Mouse (Mus musculus): ENCODE results near the gene Snx11. TPM values are rescaled to one million over a fixed set of nuclear protein-coding genes. Genes with fewer than 3 reads are reported as not detected.
"Not testable (repeated sequence)": the region's sequence is repeated elsewhere in the genome, so short reads cannot be mapped to it uniquely, and the experiment has no call there.

Snx11 gene
- polyA plus RNA-seq, 1 experiment from 2014 or later = 8.6 TPM

DNA sequence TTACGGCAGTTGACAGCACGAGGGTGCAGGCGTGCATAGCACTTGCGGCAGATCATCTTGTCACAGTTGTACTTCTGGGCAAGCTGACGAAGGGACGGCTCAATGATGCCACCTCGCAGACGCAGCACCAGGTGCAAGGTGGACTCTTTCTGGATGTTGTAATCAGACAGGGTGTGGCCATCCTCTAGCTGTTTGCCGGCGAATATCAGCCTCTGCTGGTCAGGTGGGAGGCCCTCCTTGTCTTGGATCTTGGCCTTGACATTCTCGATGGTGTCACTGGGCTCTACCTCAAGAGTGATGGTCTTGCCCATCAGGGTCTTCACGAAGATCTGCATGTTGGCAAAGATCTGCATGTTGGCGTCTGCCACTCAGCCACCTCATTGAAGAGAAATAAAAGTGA is 18.1 kb upstream of the Snx11 start:
- no peak for ATAC-seq (ENCODE audit: insufficient read depth)
- WGBS (ENCODE audit: insufficient replicate concordance) = 76% methylated on average over 13 of the region's 13 CpGs
- no peaks in the 10 kb centered on the region for H3K27me3 ChIP-seq
- peaks cover 53% of the 10 kb centered on the region for H3K36me3 ChIP-seq (replicated peaks)
- H3K27ac ChIP-seq (replicated peaks) = no peak overlapping the region
- no peak overlapping the region for H3K4me3 ChIP-seq (replicated peaks)
- no peak overlapping the region for H3K4me2 ChIP-seq
- peaks cover 28% of the 10 kb centered on the region for H3K4me1 ChIP-seq (replicated peaks)
- H3K9me3 ChIP-seq (replicated peaks) = no peaks in the 10 kb centered on the region
- no peak overlapping the region for H3K9ac ChIP-seq

DNA sequence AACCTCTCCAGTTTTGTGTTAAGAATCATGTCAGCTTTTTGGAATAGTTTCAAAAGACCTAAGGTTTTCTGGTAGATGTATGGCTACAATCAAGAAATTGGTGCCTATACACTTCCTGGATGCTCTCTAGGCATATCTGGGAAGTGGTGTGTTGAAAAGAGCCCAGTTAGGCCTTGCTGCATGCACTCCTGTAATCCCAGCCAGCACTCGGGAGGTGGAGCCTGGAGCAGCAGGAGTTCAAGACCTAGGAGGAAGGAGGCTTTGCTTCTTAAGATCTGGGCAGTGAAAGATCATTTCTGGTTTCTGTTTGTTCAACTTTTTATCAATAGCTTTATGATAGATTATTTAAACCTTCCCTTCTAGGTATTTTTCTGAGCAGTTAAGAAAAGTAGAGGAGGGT is 13.3 kb upstream of the Snx11 start:
- H3K4me1 ChIP-seq (replicated peaks) = peaks cover 41% of the 10 kb centered on the region

DNA sequence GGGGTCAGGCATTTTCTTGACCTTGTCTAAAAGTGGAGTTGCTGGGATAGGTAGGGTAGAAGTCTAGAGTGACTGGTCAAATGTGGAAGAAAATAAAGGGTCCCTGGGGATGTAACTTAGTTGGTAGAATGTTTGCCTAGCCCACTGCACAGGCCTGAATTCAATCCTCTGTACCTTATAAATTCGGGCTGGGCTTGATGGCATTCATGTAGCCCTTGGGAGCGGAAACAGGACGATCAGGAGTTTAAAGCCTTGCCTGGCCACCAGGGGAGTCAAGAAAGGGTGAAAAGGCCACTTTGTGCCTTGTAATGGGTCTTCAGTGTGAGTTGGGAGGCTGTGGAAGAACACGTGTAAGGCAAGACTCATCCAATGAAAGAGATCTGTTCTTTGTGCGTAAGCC is 12.6 kb upstream of the Snx11 start:
- Histone ChIP-seq H3K4me3 (replicated peaks) (peak overlapping the region; percentile 93), H3K36me3 (replicated peaks) (peaks cover 20% of the 10 kb centered on the region; the same call in 1 of the 2 replicates), H3K4me2 (peak overlapping the region; percentile 82), H3K27ac (replicated peaks) (peak overlapping the region; percentile 95), H3K9me3 (replicated peaks) (no peaks in the 10 kb centered on the region), H3K4me1 (replicated peaks) (peaks cover 35% of the 10 kb centered on the region), H3K27me3 (no peaks in the 10 kb centered on the region), H3K9ac (peak overlapping the region; percentile 93)
- ATAC-seq (ENCODE audit: insufficient read depth) = no peak
- WGBS (ENCODE audit: insufficient replicate concordance) = 9% methylated on average over 5 of the region's 5 CpGs

More for the DNA sequence above, 13.3 kb upstream of the Snx11 start:
- Histone ChIP-seq H3K4me2 (peak overlapping the region; percentile 82), H3K27me3 (no peaks in the 10 kb centered on the region), H3K36me3 (replicated peaks) (peaks cover 26% of the 10 kb centered on the region), H3K9ac (peak overlapping the region; percentile 93), H3K27ac (replicated peaks) (no peak overlapping the region), H3K4me3 (replicated peaks) (peak overlapping the region; percentile 93), H3K9me3 (replicated peaks) (no peaks in the 10 kb centered on the region)
- ATAC-seq (ENCODE audit: insufficient read depth) = no peak
- WGBS (ENCODE audit: insufficient replicate concordance) = 15% methylated on average over 1 of the region's 1 CpGs

DNA sequence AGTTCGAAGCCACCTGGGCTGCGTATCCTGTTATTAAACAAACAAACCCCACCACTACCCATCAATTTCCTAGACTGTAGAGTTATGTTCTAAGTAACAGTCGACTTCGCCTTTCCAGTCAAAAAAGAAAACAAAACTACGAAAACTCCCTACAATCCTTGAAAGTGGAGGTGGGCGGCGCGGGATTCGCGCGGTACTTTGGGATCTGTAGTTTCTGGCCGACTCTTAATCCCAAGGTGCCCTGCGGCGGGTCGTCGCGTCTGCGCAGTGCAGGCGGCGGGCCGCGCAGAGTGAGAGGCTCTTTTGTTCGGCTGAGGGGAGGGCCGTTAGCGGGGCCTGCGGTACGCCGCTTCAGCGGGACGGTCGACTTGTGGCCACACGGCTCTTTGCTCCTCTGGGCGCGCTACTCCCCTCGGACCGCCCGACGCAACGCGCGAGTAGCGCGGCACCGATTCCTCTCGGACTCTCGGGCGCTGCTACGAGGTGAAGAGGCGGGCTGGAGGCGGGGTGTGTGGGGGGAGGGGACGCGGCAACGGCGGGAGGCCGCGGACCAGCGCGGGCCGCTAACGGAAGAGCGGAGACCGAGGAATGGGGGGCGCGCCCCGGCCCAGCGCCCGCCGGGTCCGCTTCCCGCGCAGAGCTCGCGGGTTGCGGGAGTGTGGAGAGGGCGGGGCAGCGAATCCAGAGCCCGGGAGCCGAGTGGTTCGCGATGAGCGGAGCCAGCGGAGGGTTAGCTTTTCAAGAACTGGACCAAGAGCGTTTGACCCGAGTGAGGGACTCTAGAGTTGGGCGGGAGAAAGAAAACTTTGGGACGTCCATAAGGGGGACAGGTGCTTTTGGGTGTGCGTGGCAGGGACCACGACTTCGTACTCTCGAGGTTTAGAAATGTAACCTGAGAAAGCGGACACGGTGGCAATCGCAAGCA is 11.8 kb upstream of the Snx11 start, which contains the start of gene Cbx1:
TSS of gene Cbx1 (plus strand) at position 257 of the 925 bp plus-strand sequence.
- WGBS (ENCODE audit: insufficient replicate concordance) = under 1% methylated on average over 92 of the region's 93 CpGs
- ATAC-seq (ENCODE audit: insufficient read depth) = peak; percentile 98
- Histone ChIP-seq H3K27ac (replicated peaks) (peak within 1 kb of the TSS; percentile 95), H3K27me3 (no peaks in the 10 kb centered on the region), H3K4me3 (replicated peaks) (peak within 1 kb of the TSS; percentile 93), H3K4me2 (peak within 1 kb of the TSS; percentile 82), H3K9ac (peak within 1 kb of the TSS; percentile 93), H3K4me1 (replicated peaks) (peaks cover 31% of the 10 kb centered on the region), H3K36me3 (replicated peaks) (peaks cover 18% of the 10 kb centered on the region; the same call in 1 of the 2 replicates), H3K9me3 (replicated peaks) (no peaks in the 10 kb centered on the region)

DNA sequence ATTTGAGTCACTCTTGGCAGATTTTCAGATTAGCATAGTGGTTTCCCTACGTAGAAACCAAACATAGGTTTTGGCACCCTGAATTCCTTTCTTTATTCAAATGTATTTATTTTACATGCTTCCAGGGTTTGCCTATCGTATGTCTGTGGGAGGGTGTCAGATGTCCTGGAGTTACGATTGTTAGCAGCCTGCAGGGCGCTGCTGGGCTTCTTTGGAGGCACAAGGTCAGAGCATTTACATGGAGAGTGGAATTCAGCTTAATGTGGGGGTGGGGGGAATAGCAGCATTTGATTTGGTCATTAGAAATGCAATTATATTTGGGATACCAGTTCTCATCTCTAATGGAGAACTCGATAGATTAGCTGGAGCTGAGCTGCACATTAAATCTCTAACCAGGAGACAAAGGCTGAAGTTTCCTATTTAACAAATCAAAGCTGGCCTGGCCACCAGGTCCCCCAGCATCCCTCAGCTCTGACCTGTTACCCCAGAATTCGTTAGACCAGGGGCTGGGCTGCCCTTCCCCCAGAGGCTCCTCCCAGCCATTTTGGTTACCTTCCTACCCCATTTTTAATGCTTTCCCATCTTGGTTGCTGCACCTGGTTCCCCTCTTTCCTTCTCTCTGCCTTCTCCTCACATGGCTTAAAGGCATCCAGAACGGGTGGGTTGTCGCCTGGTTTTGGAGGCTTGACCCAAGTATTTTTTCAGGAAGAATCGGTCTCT is 9.5 kb upstream of the Snx11 start:
- H3K27ac ChIP-seq (replicated peaks) = no peak overlapping the region
- no peak overlapping the region for H3K4me3 ChIP-seq (replicated peaks)
- no peaks in the 10 kb centered on the region for H3K9me3 ChIP-seq (replicated peaks)
- 59% methylated on average over 9 of the region's 9 CpGs for WGBS (ENCODE audit: insufficient replicate concordance)
- no peaks in the 10 kb centered on the region for H3K27me3 ChIP-seq
- no peak overlapping the region for H3K4me2 ChIP-seq
- H3K36me3 ChIP-seq (replicated peaks) = peaks cover 11% of the 10 kb centered on the region; the same call in 1 of the 2 replicates
- no peak for ATAC-seq (ENCODE audit: insufficient read depth)
- H3K9ac ChIP-seq = no peak overlapping the region
- peaks cover 28% of the 10 kb centered on the region for H3K4me1 ChIP-seq (replicated peaks)

DNA sequence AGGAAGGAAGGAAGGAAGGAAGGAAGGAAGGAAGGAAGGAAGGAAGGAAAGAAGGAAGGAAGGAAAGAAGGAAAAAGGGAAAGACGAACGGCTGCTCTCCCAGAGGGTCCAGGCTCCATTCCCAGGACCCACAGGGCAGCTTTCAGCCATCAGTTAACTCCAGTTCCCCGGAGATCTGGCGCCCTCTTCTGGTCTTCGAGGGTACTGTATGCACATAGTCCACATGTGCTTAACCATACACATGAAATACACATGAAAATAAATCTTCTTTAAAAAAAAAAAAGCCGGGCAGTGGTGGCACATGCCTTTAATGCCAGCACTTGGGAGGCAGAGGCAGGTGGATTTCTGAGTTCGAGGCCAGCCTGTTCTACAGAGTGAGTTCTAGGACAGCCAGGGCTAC is 7.5 kb upstream of the Snx11 start:
- H3K9ac ChIP-seq; H3K36me3 ChIP-seq (replicated peaks); H3K27me3 ChIP-seq; H3K4me3 ChIP-seq (replicated peaks); H3K4me2 ChIP-seq; H3K9me3 ChIP-seq (replicated peaks); ATAC-seq (ENCODE audit: insufficient read depth); H3K4me1 ChIP-seq (replicated peaks); H3K27ac ChIP-seq (replicated peaks): not testable (repeated sequence)
- WGBS (ENCODE audit: insufficient replicate concordance) = 9% methylated on average over 7 of the region's 7 CpGs

DNA sequence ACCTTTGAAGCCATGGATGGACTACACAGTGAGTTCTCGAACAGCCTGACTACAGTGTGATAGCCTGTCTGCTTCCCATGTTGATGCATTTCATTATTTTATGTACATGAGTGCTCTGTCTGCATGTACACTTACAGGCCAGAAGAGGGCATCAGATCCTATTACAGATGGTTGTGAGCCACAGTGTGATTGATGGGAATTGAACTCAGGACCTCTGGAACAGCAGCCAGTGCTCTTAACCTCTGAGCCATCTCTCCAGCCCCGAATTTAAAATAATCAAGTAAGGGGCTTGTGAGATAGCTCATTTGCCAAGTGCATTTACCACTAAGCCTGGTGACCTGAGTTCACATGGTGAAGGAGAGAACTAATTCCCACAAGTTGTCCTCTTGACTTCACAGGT is 4.1 kb upstream of the Snx11 start:
- Histone ChIP-seq H3K4me2 (no peak overlapping the region), H3K9me3 (replicated peaks) (no peaks in the 10 kb centered on the region), H3K36me3 (replicated peaks) (no peaks in the 10 kb centered on the region), H3K27ac (replicated peaks) (no peak overlapping the region), H3K9ac (no peak overlapping the region), H3K4me1 (replicated peaks) (peaks cover 18% of the 10 kb centered on the region), H3K27me3 (no peaks in the 10 kb centered on the region), H3K4me3 (replicated peaks) (no peak overlapping the region)
- 44% methylated on average over 2 of the region's 2 CpGs for WGBS (ENCODE audit: insufficient replicate concordance)
- ATAC-seq (ENCODE audit: insufficient read depth) = no peak

DNA sequence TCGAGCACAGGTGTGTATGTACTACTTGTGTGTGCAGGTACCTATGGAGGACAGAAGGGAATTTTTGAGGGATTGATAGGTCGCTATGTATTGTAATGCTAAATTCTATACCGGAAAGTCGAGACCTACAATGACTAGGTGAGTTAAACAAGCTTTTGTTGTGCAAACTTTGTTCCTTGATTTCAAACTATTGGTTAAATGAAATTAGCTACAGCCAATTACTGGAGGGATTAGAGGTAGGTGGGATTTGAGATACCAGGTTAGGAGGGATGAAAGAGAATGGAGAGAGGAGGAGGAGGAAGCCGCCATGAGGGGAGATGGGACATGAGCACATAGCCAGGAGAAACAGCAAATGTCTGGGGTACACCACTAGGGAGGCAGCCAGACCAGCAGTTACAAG is 2.9 kb upstream of the Snx11 start:
- Histone ChIP-seq H3K9ac (no peak overlapping the region), H3K27ac (replicated peaks) (no peak overlapping the region), H3K4me3 (replicated peaks) (no peak overlapping the region), H3K36me3 (replicated peaks) (no peaks in the 10 kb centered on the region), H3K9me3 (replicated peaks) (no peaks in the 10 kb centered on the region), H3K4me1 (replicated peaks) (peaks cover 27% of the 10 kb centered on the region), H3K27me3 (no peaks in the 10 kb centered on the region), H3K4me2 (no peak overlapping the region)
- no peak for ATAC-seq (ENCODE audit: insufficient read depth)
- WGBS (ENCODE audit: insufficient replicate concordance) = 66% methylated on average over 5 of the region's 5 CpGs

DNA sequence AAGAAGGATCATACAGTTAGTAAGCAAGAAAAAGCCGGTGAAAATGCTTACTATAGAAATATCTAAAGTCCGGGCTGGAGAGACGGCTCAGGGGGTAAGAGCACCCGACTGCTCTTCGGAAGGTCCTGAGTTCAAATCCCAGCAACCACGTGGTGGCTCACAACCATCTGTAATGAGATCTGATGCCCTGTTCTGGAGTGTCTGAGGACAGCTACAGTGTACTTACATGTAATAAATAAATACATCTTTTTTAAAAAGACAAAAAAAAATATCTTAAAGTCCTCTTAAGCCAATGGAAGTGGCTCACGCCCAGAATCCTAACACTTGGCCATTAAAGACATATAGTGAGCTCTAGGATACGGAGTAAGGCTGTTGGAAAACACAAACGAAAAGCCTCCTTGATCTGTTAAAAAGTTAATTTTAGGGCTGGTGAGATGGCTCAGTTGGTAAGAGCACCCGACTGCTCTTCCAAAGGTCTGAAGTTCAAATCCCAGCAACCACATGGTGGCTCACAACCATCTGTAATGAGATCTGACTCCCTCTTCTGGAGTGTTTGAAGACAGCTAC is 785 bp upstream of the Snx11 start:
- H3K4me3 ChIP-seq (replicated peaks) = peak overlapping the region; percentile 88
- WGBS (ENCODE audit: insufficient replicate concordance) = 56% methylated on average over 10 of the region's 10 CpGs
- peak overlapping the region; percentile 88 for H3K27ac ChIP-seq (replicated peaks)
- H3K9me3 ChIP-seq (replicated peaks); H3K27me3 ChIP-seq; ATAC-seq (ENCODE audit: insufficient read depth); H3K36me3 ChIP-seq (replicated peaks): not testable (repeated sequence)
- H3K9ac ChIP-seq = peak overlapping the region; percentile 82
- peaks cover 31% of the 10 kb centered on the region for H3K4me1 ChIP-seq (replicated peaks)
- H3K4me2 ChIP-seq = peak overlapping the region; percentile 85

DNA sequence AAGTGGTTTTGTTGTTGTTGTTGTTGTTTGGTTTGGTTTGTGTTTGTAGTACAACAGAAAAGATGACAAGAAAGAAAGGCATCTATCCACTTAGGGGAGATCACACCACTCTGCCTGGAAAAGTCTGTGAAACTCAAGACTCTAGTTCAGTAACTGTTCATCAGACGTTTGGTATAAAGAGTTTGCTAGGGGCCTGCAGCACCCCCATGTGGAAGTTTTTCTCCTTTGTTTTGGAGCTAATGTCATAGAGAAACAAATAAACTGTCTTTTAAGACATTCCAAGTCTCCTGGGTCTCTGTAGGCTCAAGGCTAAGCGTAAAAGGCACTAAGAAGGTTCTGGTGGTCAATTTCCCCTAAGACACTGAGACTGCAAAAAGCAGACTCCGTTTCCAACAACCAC is 1.3 kb downstream of the Snx11 start:
- H3K27me3 ChIP-seq = no peaks in the 10 kb centered on the region
- H3K27ac ChIP-seq (replicated peaks) = no peak overlapping the region
- H3K9me3 ChIP-seq (replicated peaks) = no peaks in the 10 kb centered on the region
- peak overlapping the region; percentile 88 for H3K4me3 ChIP-seq (replicated peaks)
- 54% methylated on average over 3 of the region's 3 CpGs for WGBS (ENCODE audit: insufficient replicate concordance)
- peak overlapping the region; percentile 85 for H3K4me2 ChIP-seq
- no peak overlapping the region for H3K9ac ChIP-seq
- ATAC-seq (ENCODE audit: insufficient read depth) = no peak
- H3K36me3 ChIP-seq (replicated peaks) = peaks cover 23% of the 10 kb centered on the region
- H3K4me1 ChIP-seq (replicated peaks) = peaks cover 31% of the 10 kb centered on the region

DNA sequence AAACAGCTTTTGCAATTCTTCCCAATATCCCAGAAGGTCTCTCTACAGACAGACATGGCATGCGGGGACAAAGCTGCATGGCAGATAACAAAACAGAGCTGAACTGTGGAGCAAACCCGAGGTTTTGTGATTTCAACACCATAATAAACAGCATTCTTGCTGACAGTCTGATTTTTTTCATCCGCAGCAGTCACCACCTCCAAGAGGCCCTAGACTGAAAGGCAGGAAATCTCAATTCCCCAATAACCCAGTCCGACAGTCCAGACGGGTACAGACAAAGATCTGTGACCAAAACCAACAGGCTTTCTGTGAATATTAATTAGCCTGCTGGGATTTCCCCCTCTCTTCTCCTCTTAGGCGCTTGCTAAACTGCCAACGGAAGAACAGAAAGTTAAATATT is 1.7 kb downstream of the Snx11 start:
- H3K4me2 ChIP-seq = 0 out of 2 replicates have a peak overlapping the region, but pooled peaks have one; percentile 7

More for the DNA sequence above, 1.7 kb downstream of the Snx11 start:
- H3K36me3 ChIP-seq (replicated peaks) = peaks cover 27% of the 10 kb centered on the region
- no peaks in the 10 kb centered on the region for H3K27me3 ChIP-seq
- ATAC-seq (ENCODE audit: insufficient read depth) = no peak
- H3K9me3 ChIP-seq (replicated peaks) = no peaks in the 10 kb centered on the region
- H3K27ac ChIP-seq (replicated peaks) = no peak overlapping the region
- no peak overlapping the region for H3K9ac ChIP-seq
- 71% methylated on average over 7 of the region's 7 CpGs for WGBS (ENCODE audit: insufficient replicate concordance)
- no peak overlapping the region for H3K4me3 ChIP-seq (replicated peaks)
- H3K4me1 ChIP-seq (replicated peaks) = peaks cover 31% of the 10 kb centered on the region

Measured in liver, embryonic 15.5 days (tissue).